Mouse (Mus musculus): Measurements from ENCODE around the gene Ppt2.

GRCm38 (mm10) chr17:34645831-34646511 lies 17.7 kb upstream of the Ppt2 start:
- TF ChIP-seq CTCF (IDR thresholded peaks at IDR 0.05; ENCODE audit: insufficient read depth, low read length) (no peak), POLR2A (IDR thresholded peaks at IDR 0.05; ENCODE audit: borderline replicate concordance, extremely low read depth, low read depth, low read length) (no peak)
